Mouse (Mus musculus): Measurements from ENCODE around the gene Krtap10-4. TPM values are rescaled to one million over a fixed set of nuclear protein-coding genes. Genes with fewer than 3 reads are reported as not detected.
"Not testable (repeated sequence)": the region's sequence is repeated elsewhere in the genome, so short reads cannot be mapped to it uniquely, and the experiment has no call there.

Gene Krtap10-4
- polyA plus RNA-seq, 1 experiment from 2014 or later = not detected

DNA sequence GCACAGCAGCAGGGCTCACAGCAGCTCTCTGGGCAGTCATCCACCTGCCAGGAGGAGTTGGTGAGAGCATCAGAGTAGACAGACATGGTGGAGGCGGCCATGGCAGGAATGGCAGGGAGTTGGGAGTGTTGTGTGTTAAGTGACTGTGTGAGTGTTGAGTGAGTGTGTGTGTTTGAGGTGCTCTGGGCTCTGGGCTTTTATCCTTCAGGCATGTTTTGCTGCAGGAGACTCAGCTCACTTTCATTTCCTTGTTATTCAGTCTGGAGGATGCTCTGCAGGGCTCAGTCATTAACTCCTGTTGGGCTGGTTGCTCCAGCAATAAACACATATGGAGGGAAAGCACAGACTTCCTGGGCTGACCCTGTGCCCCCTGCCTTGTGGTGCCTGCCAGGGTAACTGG, 44.5 kb downstream of the Krtap10-4 start, which contains the start of gene Gm3250:
Gene Gm3250 (minus strand): TSS at position 101 of the 400 bp plus-strand sequence.
- 67% methylated on average over 1 of the region's 1 CpGs for WGBS
- not testable (repeated sequence) for H3K27me3 ChIP-seq (ENCODE audit: control insufficient read depth, insufficient read depth, low read length); DNase-seq (ENCODE audit: low spot score); H3K36me3 ChIP-seq (ENCODE audit: control insufficient read depth, insufficient read depth, low read length); H3K9ac ChIP-seq (ENCODE audit: low read length); H3K27ac ChIP-seq (replicated peaks; ENCODE audit: low read depth, low read length); H3K9me3 ChIP-seq (ENCODE audit: control insufficient read depth, low read length); H3K4me2 ChIP-seq (ENCODE audit: low read depth, severe bottlenecking); ATAC-seq (ENCODE audit: insufficient number of reproducible peaks, low FRiP score, low TSS enrichment, low read depth); H3K4me3 ChIP-seq (ENCODE audit: low read depth, low read length); H3K4me1 ChIP-seq (ENCODE audit: control insufficient read depth, insufficient read depth, low read length)

DNA sequence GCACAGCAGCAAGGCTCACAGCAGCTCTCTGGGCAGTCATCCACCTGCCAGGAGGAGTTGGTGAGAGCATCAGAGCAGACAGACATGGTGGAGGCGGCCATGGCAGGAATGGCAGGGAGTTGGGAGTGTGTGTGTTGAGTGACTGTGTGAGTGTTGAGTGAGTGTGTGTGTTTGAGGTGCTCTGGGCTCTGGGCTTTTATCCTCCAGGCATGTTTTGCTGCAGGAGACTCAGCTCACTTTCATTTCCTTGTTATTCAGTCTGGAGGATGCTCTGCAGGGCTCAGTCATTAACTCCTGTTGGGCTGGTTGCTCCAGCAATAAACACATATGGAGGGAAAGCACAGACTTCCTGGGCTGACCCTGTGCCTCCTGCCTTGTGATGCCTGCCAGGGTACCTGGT, 50.1 kb downstream of the Krtap10-4 start, which contains the start of gene Gm7138:
Gene Gm7138 (minus strand): TSS at position 101 of the 400 bp plus-strand sequence.
- not testable (repeated sequence) for H3K27ac ChIP-seq (replicated peaks; ENCODE audit: low read depth, low read length); H3K4me3 ChIP-seq (ENCODE audit: low read depth, low read length); H3K9me3 ChIP-seq (ENCODE audit: control insufficient read depth, low read length); H3K4me2 ChIP-seq (ENCODE audit: low read depth, severe bottlenecking); H3K36me3 ChIP-seq (ENCODE audit: control insufficient read depth, insufficient read depth, low read length); H3K27me3 ChIP-seq (ENCODE audit: control insufficient read depth, insufficient read depth, low read length); DNase-seq (ENCODE audit: low spot score); ATAC-seq (ENCODE audit: insufficient number of reproducible peaks, low FRiP score, low TSS enrichment, low read depth); H3K9ac ChIP-seq (ENCODE audit: low read length); H3K4me1 ChIP-seq (ENCODE audit: control insufficient read depth, insufficient read depth, low read length)
- 53% methylated on average over 1 of the region's 1 CpGs for WGBS

Other genes starting within 250 kb of the Krtap10-4 start
- 75.5 and 84.6 TPM in 2 replicates for gene Pttg1ip, start 245.4 kb downstream of the Krtap10-4 start, polyA plus RNA-seq (2014; fragmentation: Nextera tagmentation; extraction: Ambion mirVana)
- 340 and 351 TPM in 2 replicates for gene Sumo3, start 221.0 kb downstream of the Krtap10-4 start, polyA plus RNA-seq (2014; fragmentation: Nextera tagmentation; extraction: Ambion mirVana)
- gene Gm49325, start 220.9 kb downstream of the Krtap10-4 start, polyA plus RNA-seq (2014; fragmentation: Nextera tagmentation; extraction: Ambion mirVana) = 2.3 TPM in 1 of 2 replicates, not detected in the other
- 52.3 and 52.6 TPM in 2 replicates for gene Ube2g2, start 204.8 kb downstream of the Krtap10-4 start, polyA plus RNA-seq (2014; fragmentation: Nextera tagmentation; extraction: Ambion mirVana)
- gene Tspear, start 140.5 kb downstream of the Krtap10-4 start, polyA plus RNA-seq (2014; fragmentation: Nextera tagmentation; extraction: Ambion mirVana) = 0.45 and 0.84 TPM in 2 replicates
- not detected in 2 replicates for gene Gm19402, start 136.3 kb downstream of the Krtap10-4 start, polyA plus RNA-seq (2014; fragmentation: Nextera tagmentation; extraction: Ambion mirVana)
- not detected in 2 replicates for gene Gm9508, start 129.9 kb downstream of the Krtap10-4 start, polyA plus RNA-seq (2014; fragmentation: Nextera tagmentation; extraction: Ambion mirVana)
- not detected in 2 replicates for gene Gm10272, start 120.5 kb downstream of the Krtap10-4 start, polyA plus RNA-seq (2014; fragmentation: Nextera tagmentation; extraction: Ambion mirVana)
- not detected in 2 replicates for gene Gm10024, start 115.6 kb downstream of the Krtap10-4 start, polyA plus RNA-seq (2014; fragmentation: Nextera tagmentation; extraction: Ambion mirVana)
- not detected in 2 replicates for gene Gm10142, start 111.3 kb downstream of the Krtap10-4 start, polyA plus RNA-seq (2014; fragmentation: Nextera tagmentation; extraction: Ambion mirVana)
- gene Krtap12-1, start 106.5 kb downstream of the Krtap10-4 start, polyA plus RNA-seq (2014; fragmentation: Nextera tagmentation; extraction: Ambion mirVana) = not detected in 2 replicates
- not detected in 2 replicates for gene Gm10100, start 100.6 kb downstream of the Krtap10-4 start, polyA plus RNA-seq (2014; fragmentation: Nextera tagmentation; extraction: Ambion mirVana)
- gene Gm18596, start 84.5 kb downstream of the Krtap10-4 start, polyA plus RNA-seq (2014; fragmentation: Nextera tagmentation; extraction: Ambion mirVana) = not detected in 2 replicates
- not detected in 2 replicates for gene Gm9736, start 75.7 kb downstream of the Krtap10-4 start, polyA plus RNA-seq (2014; fragmentation: Nextera tagmentation; extraction: Ambion mirVana)
- not detected in 2 replicates for gene Gm3233, start 67.4 kb downstream of the Krtap10-4 start, polyA plus RNA-seq (2014; fragmentation: Nextera tagmentation; extraction: Ambion mirVana)
- gene Gm3238, start 55.8 kb downstream of the Krtap10-4 start, polyA plus RNA-seq (2014; fragmentation: Nextera tagmentation; extraction: Ambion mirVana) = not detected in 2 replicates
- gene Gm7138, start 50.2 kb downstream of the Krtap10-4 start, polyA plus RNA-seq (2014; fragmentation: Nextera tagmentation; extraction: Ambion mirVana) = not detected in 2 replicates
- not detected in 2 replicates for gene Gm3250, start 44.6 kb downstream of the Krtap10-4 start, polyA plus RNA-seq (2014; fragmentation: Nextera tagmentation; extraction: Ambion mirVana)
- not detected in 2 replicates for gene Gm7137, start 38.9 kb downstream of the Krtap10-4 start, polyA plus RNA-seq (2014; fragmentation: Nextera tagmentation; extraction: Ambion mirVana)
- gene Gm9639, start 32.0 kb downstream of the Krtap10-4 start, polyA plus RNA-seq (2014; fragmentation: Nextera tagmentation; extraction: Ambion mirVana) = not detected in 2 replicates
- gene Gm19668, start 28.0 kb downstream of the Krtap10-4 start, polyA plus RNA-seq (2014; fragmentation: Nextera tagmentation; extraction: Ambion mirVana) = not detected in 2 replicates
- not detected in 2 replicates for gene Gm9507, start 15.3 kb downstream of the Krtap10-4 start, polyA plus RNA-seq (2014; fragmentation: Nextera tagmentation; extraction: Ambion mirVana)
- not detected in 2 replicates for gene Gm2696, start 12.4 kb downstream of the Krtap10-4 start, polyA plus RNA-seq (2014; fragmentation: Nextera tagmentation; extraction: Ambion mirVana)
- gene Krtap10-10, start 8.9 kb upstream of the Krtap10-4 start, polyA plus RNA-seq (2014; fragmentation: Nextera tagmentation; extraction: Ambion mirVana) = not detected in 2 replicates
- gene Gm36176, start 19.7 kb upstream of the Krtap10-4 start, polyA plus RNA-seq (2014; fragmentation: Nextera tagmentation; extraction: Ambion mirVana) = not detected in 2 replicates
- gene Gm10318, start 25.8 kb upstream of the Krtap10-4 start, polyA plus RNA-seq (2014; fragmentation: Nextera tagmentation; extraction: Ambion mirVana) = not detected in 2 replicates
- gene Gm3285, start 34.9 kb upstream of the Krtap10-4 start, polyA plus RNA-seq (2014; fragmentation: Nextera tagmentation; extraction: Ambion mirVana) = not detected in 2 replicates
- gene Lrrc3, start 75.4 kb upstream of the Krtap10-4 start, polyA plus RNA-seq (2014; fragmentation: Nextera tagmentation; extraction: Ambion mirVana) = 1.4 and 1.5 TPM in 2 replicates
- gene Trpm2, start 143.5 kb upstream of the Krtap10-4 start, polyA plus RNA-seq (2014; fragmentation: Nextera tagmentation; extraction: Ambion mirVana) = 0.10 and 0.27 TPM in 2 replicates
- 29.5 and 31.0 TPM in 2 replicates for gene 1810043G02Rik, start 151.4 kb upstream of the Krtap10-4 start, polyA plus RNA-seq (2014; fragmentation: Nextera tagmentation; extraction: Ambion mirVana)
- gene Pfkl, start 183.0 kb upstream of the Krtap10-4 start, polyA plus RNA-seq (2014; fragmentation: Nextera tagmentation; extraction: Ambion mirVana) = 157 and 161 TPM in 2 replicates
- gene Dnmt3l, start 214.9 kb upstream of the Krtap10-4 start, polyA plus RNA-seq (2014; fragmentation: Nextera tagmentation; extraction: Ambion mirVana) = 0.11 TPM in 1 of 2 replicates, not detected in the other
- 0.17 and 0.35 TPM in 2 replicates for gene Aire, start 216.5 kb upstream of the Krtap10-4 start, polyA plus RNA-seq (2014; fragmentation: Nextera tagmentation; extraction: Ambion mirVana)
- gene Icosl, start 242.2 kb upstream of the Krtap10-4 start, polyA plus RNA-seq (2014; fragmentation: Nextera tagmentation; extraction: Ambion mirVana) = 2.6 and 2.7 TPM in 2 replicates